Mouse (Mus musculus) megakaryocyte, embryonic 14.5 days (primary cell): Measurements from ENCODE around the gene Dennd6a. TPM values are rescaled to one million over a fixed set of nuclear protein-coding genes. Genes with fewer than 3 reads are reported as not detected.

Experiments used
- H3K27me3 ChIP-seq: replicated peaks from 2 replicates; pipeline ENCODE3; 2012; ENCODE audit warnings: inconsistent platforms
- H3K36me3 ChIP-seq: replicated peaks from 2 replicates; pipeline ENCODE3; 2012; ENCODE audit warnings: low read length, inconsistent platforms, mixed read lengths
- H3K4me1 ChIP-seq: 2 replicates; pipeline ENCODE4 v1.6.1; 2012; ENCODE audit warnings: inconsistent platforms
- H3K4me3 ChIP-seq: replicated peaks from 2 replicates; pipeline ENCODE3; 2012; ENCODE audit warnings: moderate library complexity, mild to moderate bottlenecking, inconsistent platforms
- H3K9me3 ChIP-seq: 2 replicates; pipeline ENCODE4 v1.6.1; 2012; ENCODE audit warnings: inconsistent platforms
- FLI1 ChIP-seq: IDR thresholded peaks from 2 replicates; pipeline ENCODE4 v1.6.1; 2012; ENCODE audit warnings: low read length, inconsistent platforms, mixed read lengths
- GATA1 ChIP-seq: IDR thresholded peaks from 3 replicates; pipeline ENCODE4 v1.6.1; 2012; ENCODE audit warnings: mixed read lengths, low read length, inconsistent platforms, borderline replicate concordance
- polyA plus RNA-seq: library from polyadenylated mRNA; stranded (reverse); fragments of >175 nt; gene quantifications from 2 replicates; pipeline ENCODE4 v1.2.3, GENCODE M21; 2012; ENCODE audit warnings: low replicate concordance; ENCODE audit not compliant: insufficient read depth

Gene Dennd6a
- polyA plus RNA-seq, 1 experiment, result 1.7 TPM

DNA sequence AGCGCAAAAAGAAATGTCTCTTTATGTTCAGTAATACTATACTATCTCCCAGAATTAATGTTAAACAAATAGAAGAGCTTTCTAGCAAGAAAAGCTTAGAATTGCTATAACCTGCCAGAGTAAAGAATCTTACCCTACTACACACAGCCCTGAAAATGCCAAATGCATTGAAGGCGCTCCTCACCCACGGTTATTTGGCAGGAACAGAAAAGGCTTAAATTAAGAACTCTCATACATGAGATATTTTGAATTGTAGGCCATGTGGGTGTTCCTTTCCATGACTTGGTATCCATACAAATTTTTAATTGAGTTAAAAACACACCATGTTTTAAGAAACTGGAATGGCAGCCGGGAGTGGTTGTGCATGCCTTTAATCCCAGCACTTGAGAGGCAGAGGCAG lies 34.4 kb upstream of the Dennd6a start:
- no peaks in the 10 kb centered on the region for H3K9me3 ChIP-seq
- no peak overlapping the region for H3K4me3 ChIP-seq
- H3K27me3 ChIP-seq, result no peaks in the 10 kb centered on the region
- H3K4me1 ChIP-seq, result peaks cover 18% of the 10 kb centered on the region
- H3K36me3 ChIP-seq, result no peaks in the 10 kb centered on the region
- TF ChIP-seq GATA1 (no peak), FLI1 (no peak)

DNA sequence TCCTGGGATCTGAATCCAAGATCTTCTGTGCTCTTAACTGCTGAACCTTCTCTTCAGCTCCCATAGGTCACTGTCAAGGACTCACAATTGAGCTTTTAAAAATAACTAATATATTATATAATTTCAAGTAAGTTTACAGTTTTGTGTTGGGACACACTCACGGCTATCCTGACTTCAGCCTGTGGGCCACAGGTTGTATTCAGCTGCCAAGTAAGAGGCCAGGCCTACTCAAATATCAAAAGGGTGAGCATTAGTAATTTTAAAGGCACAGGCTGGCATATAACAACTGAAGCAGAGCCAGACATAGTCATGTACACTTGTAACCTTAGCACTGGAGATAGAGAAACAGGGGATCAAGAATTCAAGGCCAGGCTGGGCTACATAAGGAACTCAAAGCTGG lies 33.1 kb upstream of the Dennd6a start:
- Histone ChIP-seq H3K27me3 (no peaks in the 10 kb centered on the region), H3K4me1 (peaks cover 16% of the 10 kb centered on the region), H3K4me3 (no peak overlapping the region), H3K9me3 (no peaks in the 10 kb centered on the region), H3K36me3 (no peaks in the 10 kb centered on the region)
- no peak for TF ChIP-seq FLI1
- TF ChIP-seq GATA1, result no peak

DNA sequence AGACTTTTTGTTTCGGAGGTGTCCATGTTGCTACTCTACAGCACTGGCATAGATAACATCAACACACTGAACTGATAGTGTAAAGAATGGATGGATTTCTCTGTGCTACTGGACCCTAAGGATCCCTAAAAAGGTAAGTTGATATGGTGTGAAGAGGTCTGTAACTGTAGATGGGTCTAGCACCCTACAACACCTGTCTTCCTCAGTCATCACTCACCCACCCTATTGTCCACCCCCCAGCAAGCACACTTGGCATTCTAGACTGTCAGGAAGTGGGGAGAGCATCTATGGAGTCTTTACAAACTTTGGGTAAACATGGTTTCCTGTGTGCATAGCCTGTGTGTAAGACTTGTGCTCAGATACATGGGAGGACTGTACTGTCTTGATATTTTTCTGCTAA lies 31.5 kb upstream of the Dennd6a start:
- H3K4me3 ChIP-seq, result no peak overlapping the region
- peaks cover 2% of the 10 kb centered on the region for H3K27me3 ChIP-seq
- no peaks in the 10 kb centered on the region for H3K36me3 ChIP-seq
- H3K9me3 ChIP-seq, result no peaks in the 10 kb centered on the region
- no peak for TF ChIP-seq GATA1
- TF ChIP-seq FLI1, result no peak
- H3K4me1 ChIP-seq, result peaks cover 20% of the 10 kb centered on the region

DNA sequence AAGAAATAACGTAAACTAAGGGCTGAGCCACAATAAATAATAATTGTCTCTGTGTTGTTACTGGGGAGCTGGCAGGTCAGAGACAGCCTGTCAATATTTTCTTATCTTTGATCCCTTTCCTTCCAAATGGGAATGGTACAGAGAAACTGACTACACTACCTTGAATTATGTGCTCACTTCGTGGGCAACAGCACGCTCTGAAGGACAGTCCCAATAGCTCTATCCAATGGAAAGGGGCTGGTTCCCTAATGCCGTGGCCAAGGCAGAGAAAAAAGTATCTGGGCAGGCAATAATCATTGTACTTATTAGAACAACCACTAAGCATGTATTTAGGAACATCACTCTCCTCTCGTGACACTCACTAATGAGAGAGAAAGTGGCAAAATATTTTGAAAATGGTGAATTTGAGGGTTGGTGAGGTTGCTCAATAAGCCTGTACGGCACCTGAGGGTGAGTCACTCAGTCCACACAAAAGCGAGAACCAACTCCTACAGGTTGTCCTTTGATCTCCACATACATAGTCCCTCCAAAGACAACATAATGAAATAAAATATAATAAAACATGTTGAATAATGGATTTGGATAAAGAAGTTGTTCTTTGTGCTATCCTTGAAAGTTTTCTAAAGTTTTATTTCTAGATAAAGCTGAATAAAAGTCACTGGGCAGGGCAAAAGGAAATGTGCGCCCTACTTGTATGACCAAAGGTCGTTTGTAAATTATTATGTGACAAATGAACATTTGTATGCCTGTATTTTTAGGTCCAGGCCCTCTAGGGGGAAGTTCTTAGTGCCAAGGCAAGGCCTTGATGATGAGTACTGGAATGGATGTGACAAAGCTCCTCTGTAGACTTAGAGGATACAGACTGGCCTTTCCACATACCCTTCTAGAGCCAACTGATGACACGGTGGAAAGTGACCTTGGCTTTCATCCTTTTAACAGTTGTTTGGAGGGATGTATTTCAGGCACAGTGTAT lies 25.9 kb upstream of the Dennd6a start:
- no peaks in the 10 kb centered on the region for H3K9me3 ChIP-seq
- peaks cover 2% of the 10 kb centered on the region for H3K27me3 ChIP-seq
- H3K36me3 ChIP-seq, result no peaks in the 10 kb centered on the region
- TF ChIP-seq GATA1, result no peak
- TF ChIP-seq FLI1, result no peak
- H3K4me1 ChIP-seq, result 0 out of 2 replicates have a peak, but pooled peaks cover 8% of the 10 kb centered on the region
- H3K4me3 ChIP-seq, result no peak overlapping the region

DNA sequence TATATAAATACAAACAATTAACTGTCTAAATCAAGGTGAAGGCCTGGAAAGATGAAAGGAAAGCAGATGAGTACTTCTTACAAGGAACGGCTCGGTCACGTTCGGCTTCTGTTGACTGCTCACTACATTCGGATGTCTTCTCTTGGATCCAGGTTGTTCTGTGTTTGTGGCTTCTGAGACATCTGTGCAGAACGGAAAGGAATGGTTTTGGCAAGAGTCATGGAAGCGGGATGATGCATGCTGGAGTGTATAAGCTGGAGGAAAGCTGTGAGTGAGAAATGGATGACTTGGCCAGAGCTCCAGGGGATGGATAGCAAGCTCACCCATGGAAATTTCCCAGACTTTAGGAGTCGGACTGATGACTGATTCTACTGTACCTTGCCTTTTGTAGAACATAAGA lies 22.9 kb upstream of the Dennd6a start:
- Histone ChIP-seq H3K36me3 (no peaks in the 10 kb centered on the region), H3K9me3 (peaks cover 5% of the 10 kb centered on the region), H3K4me1 (0 out of 2 replicates have a peak, but pooled peaks cover 4% of the 10 kb centered on the region), H3K4me3 (no peak overlapping the region), H3K27me3 (peaks cover 2% of the 10 kb centered on the region)
- TF ChIP-seq GATA1 (no peak), FLI1 (no peak)

DNA sequence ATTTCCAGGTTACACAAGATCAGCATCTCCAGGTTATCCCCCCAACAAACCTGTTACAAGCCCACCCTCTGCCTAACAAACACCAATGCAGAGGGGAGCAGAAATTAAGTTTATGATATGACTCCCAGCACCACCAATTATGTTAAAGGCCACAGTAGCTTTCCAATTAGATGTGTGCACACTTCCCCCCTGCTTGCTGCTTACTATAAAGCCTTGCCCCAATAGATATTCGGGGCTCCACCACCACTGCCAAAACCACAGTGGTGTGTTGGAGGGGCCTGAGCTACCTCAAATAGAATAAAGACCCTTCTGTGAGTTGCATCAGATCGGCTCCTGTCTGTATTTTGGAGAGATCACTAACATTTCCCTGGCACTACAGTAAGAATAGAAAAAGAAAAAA lies 21.2 kb upstream of the Dennd6a start:
- H3K36me3 ChIP-seq, result no peaks in the 10 kb centered on the region
- H3K27me3 ChIP-seq, result no peaks in the 10 kb centered on the region
- peaks cover 4% of the 10 kb centered on the region for H3K4me1 ChIP-seq
- no peak overlapping the region for H3K4me3 ChIP-seq
- TF ChIP-seq FLI1 (no peak), GATA1 (no peak)
- peaks cover 5% of the 10 kb centered on the region for H3K9me3 ChIP-seq

DNA sequence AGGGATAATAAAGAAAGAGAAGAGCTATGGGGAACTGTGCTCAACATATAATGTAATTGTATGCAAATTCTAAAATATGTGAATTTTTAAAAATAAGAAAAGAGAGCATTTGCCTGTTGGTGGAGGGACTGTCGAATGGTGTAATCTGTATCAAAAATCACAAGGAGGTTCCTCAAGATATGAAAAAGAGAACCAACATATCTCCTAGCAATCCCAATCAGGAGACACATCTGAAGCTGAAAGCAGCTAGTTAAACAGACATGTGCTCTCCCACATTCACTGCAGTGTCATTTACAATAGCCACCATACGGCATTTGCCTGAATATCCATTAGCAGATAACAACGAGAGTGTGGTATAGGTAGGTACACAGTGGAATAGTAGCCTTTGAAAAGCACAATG lies 20.8 kb upstream of the Dennd6a start:
- Histone ChIP-seq H3K4me3 (no peak overlapping the region), H3K36me3 (no peaks in the 10 kb centered on the region), H3K4me1 (peaks cover 4% of the 10 kb centered on the region), H3K27me3 (no peaks in the 10 kb centered on the region), H3K9me3 (peaks cover 5% of the 10 kb centered on the region)
- TF ChIP-seq FLI1 (no peak), GATA1 (no peak)

DNA sequence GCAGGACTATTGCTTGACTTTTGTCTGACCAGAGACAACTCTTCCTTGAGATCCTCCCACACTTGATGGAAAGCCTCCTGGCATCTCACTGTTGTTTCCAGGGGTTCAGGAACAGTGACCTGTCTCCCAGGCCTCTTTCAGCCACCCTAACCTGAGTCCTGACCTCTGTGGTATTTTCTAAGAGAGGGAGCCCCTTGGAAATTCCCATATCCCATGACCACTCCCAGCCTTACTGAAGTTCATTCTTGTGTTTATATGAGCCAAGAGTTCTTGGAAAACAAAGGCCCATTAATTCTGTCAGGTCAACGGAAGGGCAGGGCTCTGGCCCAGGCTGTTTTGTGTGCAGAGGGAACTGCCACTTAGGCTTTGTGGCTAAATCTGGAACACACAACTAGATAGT lies 16.1 kb upstream of the Dennd6a start:
- peaks cover 23% of the 10 kb centered on the region for H3K9me3 ChIP-seq
- H3K36me3 ChIP-seq, result peaks cover 2% of the 10 kb centered on the region
- peaks cover 2% of the 10 kb centered on the region for H3K27me3 ChIP-seq
- TF ChIP-seq GATA1 (no peak), FLI1 (no peak)
- H3K4me3 ChIP-seq, result no peak overlapping the region
- peaks cover 10% of the 10 kb centered on the region for H3K4me1 ChIP-seq

DNA sequence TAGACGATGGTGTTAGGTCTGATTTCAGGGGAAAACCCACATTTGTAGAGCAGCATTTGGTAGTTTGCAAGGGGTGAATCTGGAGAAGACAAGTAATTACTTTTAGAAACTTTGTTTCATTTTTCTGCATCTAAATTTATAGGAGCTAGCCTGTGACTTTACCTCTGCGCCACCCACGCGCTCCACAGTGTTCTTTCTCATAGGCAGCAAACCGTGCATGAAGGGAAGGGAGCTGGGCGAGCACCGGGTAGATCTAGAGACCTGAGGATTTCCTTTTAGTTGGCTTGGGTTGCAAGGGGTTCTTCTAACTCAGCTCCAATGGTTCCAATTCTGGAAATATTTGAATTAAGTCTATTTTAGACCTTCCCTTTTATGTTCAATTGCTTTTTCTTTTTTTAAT lies 15.1 kb upstream of the Dennd6a start:
- peaks cover 2% of the 10 kb centered on the region for H3K36me3 ChIP-seq
- TF ChIP-seq GATA1 (no peak), FLI1 (no peak)
- H3K4me3 ChIP-seq, result no peak overlapping the region
- peaks cover 15% of the 10 kb centered on the region for H3K4me1 ChIP-seq
- H3K9me3 ChIP-seq, result peaks cover 23% of the 10 kb centered on the region
- H3K27me3 ChIP-seq, result peaks cover 2% of the 10 kb centered on the region

DNA sequence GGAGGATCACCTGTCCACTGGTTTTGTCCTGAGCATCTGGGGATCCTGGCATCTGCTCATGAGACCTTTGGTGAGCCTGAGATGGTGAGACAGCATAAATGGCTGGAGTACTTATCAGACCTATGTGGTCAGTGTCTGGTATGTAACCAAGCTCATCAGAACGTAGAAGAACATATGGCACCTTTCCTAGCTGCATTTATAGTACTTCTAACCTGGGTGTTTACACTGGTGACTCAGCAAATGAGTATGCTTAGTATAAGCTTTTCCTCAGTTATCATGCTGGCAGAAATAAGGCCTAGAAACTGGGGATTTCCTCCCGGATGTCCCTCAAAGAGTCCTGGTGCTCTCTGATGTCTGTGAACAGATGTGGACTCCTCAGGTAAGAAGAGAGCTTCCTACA lies 11.4 kb upstream of the Dennd6a start:
- peaks cover 5% of the 10 kb centered on the region for H3K27me3 ChIP-seq
- peaks cover 12% of the 10 kb centered on the region for H3K4me1 ChIP-seq
- TF ChIP-seq FLI1, result no peak
- no peak for TF ChIP-seq GATA1
- no peak overlapping the region for H3K4me3 ChIP-seq
- H3K36me3 ChIP-seq, result peaks cover 2% of the 10 kb centered on the region
- peaks cover 18% of the 10 kb centered on the region for H3K9me3 ChIP-seq
